Mouse (Mus musculus) small intestine, adult 2 months (tissue): ENCODE measurements around the gene Hap1. TPM values are rescaled to one million over a fixed set of nuclear protein-coding genes. Genes with fewer than 3 reads are reported as not detected.

Source experiments
- H3K27ac ChIP-seq: fragments of 200-500 bp; 2 replicates; pipeline ENCODE4 v1.5.1; 2012; ENCODE audit warnings: low read depth, low read length, control low read depth, inconsistent platforms; ENCODE audit not compliant: insufficient read depth
- H3K27me3 ChIP-seq: fragments of 200-500 bp; 2 replicates; pipeline ENCODE4 v1.6.1; 2012; ENCODE audit warnings: mild to moderate bottlenecking, moderate library complexity, low read length, inconsistent platforms; ENCODE audit not compliant: control insufficient read depth, insufficient read depth
- H3K36me3 ChIP-seq: fragments of 200-500 bp; 2 replicates; pipeline ENCODE4 v1.6.1; 2012; ENCODE audit warnings: mild to moderate bottlenecking, low read length, control low read depth, inconsistent platforms; ENCODE audit not compliant: control insufficient read depth, insufficient read depth
- H3K4me1 ChIP-seq: fragments of 200-500 bp; 2 replicates; pipeline ENCODE4 v1.6.1; 2012; ENCODE audit warnings: low read length, inconsistent platforms, mixed read lengths; ENCODE audit not compliant: control insufficient read depth, insufficient read depth, insufficient read length
- H3K4me3 ChIP-seq: fragments of 200-500 bp; 2 replicates; pipeline ENCODE4 v1.5.1; 2012; ENCODE audit warnings: low read depth, mild to moderate bottlenecking, control low read depth, inconsistent platforms, low read length, moderate library complexity
- CTCF ChIP-seq: fragments of 200-500 bp; IDR thresholded peaks from 2 replicates; pipeline ENCODE4 v1.5.1; 2012; ENCODE audit warnings: low read depth, mild to moderate bottlenecking, control low read depth, inconsistent platforms, low read length, moderate library complexity, mixed read lengths; ENCODE audit not compliant: insufficient replicate concordance, insufficient read length; ENCODE audit errors: extremely low read depth
- POLR2A ChIP-seq: fragments of 200-500 bp; IDR thresholded peaks from 2 replicates; pipeline ENCODE4 v1.6.1; 2012; ENCODE audit warnings: low read depth, mild to moderate bottlenecking, control low read depth, inconsistent platforms, low read length, moderate library complexity
- WGBS: fragments of 180-500 bp; shearing (Covaris S2); methylation state at CpG from one replicate; pipeline ENCODE4 v1.1.7; 2018; 5-methylcytosine and 5-hydroxymethylcytosine counted together
- polyA plus RNA-seq: library from polyadenylated mRNA; depleted of rRNA; stranded (reverse); fragments of >200 nt; gene quantifications from 2 replicates; pipeline ENCODE4 v1.2.3, GENCODE M21; 2012

Hap1 gene
- polyA plus RNA-seq, 1 experiment = 4.6 TPM

DNA sequence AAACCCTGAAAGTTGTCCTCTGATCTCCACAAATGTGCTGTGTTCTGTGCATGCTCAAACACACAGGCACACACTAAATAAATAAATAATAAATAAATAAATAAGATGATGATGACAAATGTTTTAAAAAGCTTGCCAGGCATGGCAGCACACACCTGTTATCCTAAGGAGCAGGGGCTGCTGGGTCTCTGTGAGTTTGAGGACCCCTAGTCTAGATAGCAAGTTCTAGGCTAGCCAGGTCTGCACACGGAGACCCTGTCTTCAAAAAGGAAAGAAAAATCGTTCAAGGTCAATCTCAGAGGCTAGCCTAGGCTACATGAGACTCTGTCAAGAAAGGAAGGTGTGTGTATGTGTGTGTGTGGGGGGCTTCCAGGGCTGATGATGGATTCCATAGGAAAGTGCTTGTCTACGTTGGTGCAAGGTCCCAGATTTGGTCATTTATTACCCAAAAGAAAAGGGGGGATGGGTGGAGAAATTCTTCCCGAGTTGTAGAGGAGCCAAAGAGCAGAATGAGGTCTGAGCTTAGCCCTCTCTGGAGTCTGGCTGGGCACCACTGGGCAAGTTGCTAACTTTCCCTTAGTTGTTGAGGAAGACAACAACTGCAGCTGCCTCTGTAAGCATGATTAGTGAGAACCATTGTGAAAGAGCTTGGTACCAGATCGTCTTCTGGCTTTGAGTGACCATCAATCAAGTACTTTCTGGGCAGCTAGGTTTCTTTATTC is 38.6 kb upstream of the Hap1 start:
- Histone ChIP-seq H3K27ac (peak overlapping the region; percentile 79), H3K4me3 (peak overlapping the region; percentile 74; the same call in 1 of the 2 replicates), H3K27me3 (no peaks in the 10 kb centered on the region), H3K36me3 (peaks cover 10% of the 10 kb centered on the region), H3K4me1 (peaks cover 42% of the 10 kb centered on the region)
- no peak for TF ChIP-seq CTCF
- no peak for TF ChIP-seq POLR2A
- 36% methylated on average over 5 of the region's 5 CpGs for WGBS

GRCm38 (mm10) chr11:100393733-100394132 is 37.8 kb upstream of the Hap1 start:
- TF ChIP-seq POLR2A = no peak
- no peak for TF ChIP-seq CTCF
- Histone ChIP-seq H3K4me3 (peak overlapping the region; percentile 26), H3K4me1 (peaks cover 44% of the 10 kb centered on the region), H3K36me3 (peaks cover 10% of the 10 kb centered on the region), H3K27me3 (no peaks in the 10 kb centered on the region), H3K27ac (no peak overlapping the region; the same call in 1 of the 2 replicates)
- 30% methylated on average over 7 of the region's 7 CpGs for WGBS

GRCm38 (mm10) chr11:100392958-100393357 is 37.0 kb upstream of the Hap1 start:
- 58% methylated on average over 5 of the region's 5 CpGs for WGBS

GRCm38 (mm10) chr11:100391884-100392345 is 36.0 kb upstream of the Hap1 start:
- 89% methylated on average over 7 of the region's 7 CpGs for WGBS

More at GRCm38 (mm10) chr11:100392958-100393357, 37.0 kb upstream of the Hap1 start:
- no peak for TF ChIP-seq CTCF
- TF ChIP-seq POLR2A = no peak
- Histone ChIP-seq H3K4me1 (peaks cover 50% of the 10 kb centered on the region), H3K27ac (peak overlapping the region; percentile 0; the same call in 1 of the 2 replicates), H3K36me3 (peaks cover 10% of the 10 kb centered on the region), H3K4me3 (no peak overlapping the region), H3K27me3 (no peaks in the 10 kb centered on the region)

GRCm38 (mm10) chr11:100391081-100391883 is 35.4 kb upstream of the Hap1 start:
- H3K27ac ChIP-seq = peak overlapping the region; percentile 26; the same call in 1 of the 2 replicates
- 35% methylated on average over 9 of the region's 9 CpGs for WGBS
- TF ChIP-seq POLR2A (no peak), CTCF (no peak)
- H3K27me3 ChIP-seq = no peaks in the 10 kb centered on the region
- H3K4me3 ChIP-seq = no peak overlapping the region
- peaks cover 64% of the 10 kb centered on the region for H3K4me1 ChIP-seq
- H3K36me3 ChIP-seq = peaks cover 13% of the 10 kb centered on the region

More at GRCm38 (mm10) chr11:100391884-100392345, 36.0 kb upstream of the Hap1 start:
- H3K27ac ChIP-seq = no peak overlapping the region
- no peaks in the 10 kb centered on the region for H3K27me3 ChIP-seq
- H3K4me3 ChIP-seq = no peak overlapping the region
- peaks cover 60% of the 10 kb centered on the region for H3K4me1 ChIP-seq
- TF ChIP-seq POLR2A (no peak), CTCF (no peak)
- peaks cover 10% of the 10 kb centered on the region for H3K36me3 ChIP-seq

GRCm38 (mm10) chr11:100389931-100390445 is 34.1 kb upstream of the Hap1 start:
- H3K4me1 ChIP-seq = peaks cover 63% of the 10 kb centered on the region
- H3K27me3 ChIP-seq = no peaks in the 10 kb centered on the region
- 0 out of 2 replicates have a peak overlapping the region, but pooled peaks have one; percentile 26 for H3K27ac ChIP-seq
- peaks cover 25% of the 10 kb centered on the region for H3K36me3 ChIP-seq
- 52% methylated on average over 8 of the region's 8 CpGs for WGBS
- TF ChIP-seq POLR2A = no peak
- TF ChIP-seq CTCF = no peak
- no peak overlapping the region for H3K4me3 ChIP-seq
